Mouse (Mus musculus): ENCODE results near the gene Ube2cbp. TPM values are rescaled to one million over a fixed set of nuclear protein-coding genes. Genes with fewer than 3 reads are reported as not detected.

Ube2cbp gene
- polyA plus RNA-seq, 1 experiment, result 7.7 TPM

DNA sequence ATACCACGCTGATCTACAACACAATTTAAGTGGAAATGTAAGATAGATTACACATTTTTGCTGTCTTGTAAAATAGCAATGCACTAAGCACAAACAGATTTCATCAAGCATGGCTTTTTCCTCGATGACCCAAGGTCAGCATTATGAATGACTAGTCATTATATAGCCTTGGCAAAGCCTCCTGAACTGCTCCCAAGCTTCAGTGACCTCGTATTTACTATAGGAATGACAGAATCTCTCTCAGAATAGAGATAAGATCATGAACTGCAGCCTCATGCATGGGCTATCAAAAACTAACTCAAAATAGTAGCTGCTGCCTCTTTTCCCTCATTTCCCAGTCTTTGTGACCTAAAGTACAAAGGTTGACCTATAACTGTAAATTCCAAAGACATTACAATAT lies 128.4 kb downstream of the Ube2cbp start:
- Histone ChIP-seq H3K36me3 (ENCODE audit: control insufficient read depth, insufficient read depth) (no peaks in the 10 kb centered on the region), H3K4me3 (ENCODE audit: insufficient read depth, poor library complexity, severe bottlenecking) (no peak overlapping the region), H3K27me3 (ENCODE audit: control insufficient read depth, insufficient read depth, insufficient read length) (no peaks in the 10 kb centered on the region), H3K79me2 (ENCODE audit: control insufficient read depth, insufficient read depth) (no peaks in the 10 kb centered on the region), H3K79me3 (ENCODE audit: low read depth) (no peaks in the 10 kb centered on the region), H3ac (ENCODE audit: control insufficient read depth, insufficient read length, low read depth) (no peak overlapping the region)
- no peak for TF ChIP-seq CEBPB (IDR thresholded peaks at IDR 0.05; ENCODE audit: low read depth)
- no peak for TF ChIP-seq MYOD1 (IDR thresholded peaks at IDR 0.05; ENCODE audit: control insufficient read depth, insufficient read length, low read depth)
- TF ChIP-seq MAX (IDR thresholded peaks at IDR 0.05), result no peak
- TF ChIP-seq MYOG (IDR thresholded peaks at IDR 0.05; ENCODE audit: control insufficient read depth, extremely low read depth, insufficient read length), result no peak
- no peak for TF ChIP-seq USF1 (IDR thresholded peaks at IDR 0.05; ENCODE audit: low read depth)
- TF ChIP-seq FOSL1 (IDR thresholded peaks at IDR 0.05; ENCODE audit: insufficient read depth, low read length, poor library complexity, severe bottlenecking), result no peak
- no peak for TF ChIP-seq CTCF (IDR thresholded peaks at IDR 0.05; ENCODE audit: control insufficient read depth, insufficient read depth, insufficient read length)

DNA sequence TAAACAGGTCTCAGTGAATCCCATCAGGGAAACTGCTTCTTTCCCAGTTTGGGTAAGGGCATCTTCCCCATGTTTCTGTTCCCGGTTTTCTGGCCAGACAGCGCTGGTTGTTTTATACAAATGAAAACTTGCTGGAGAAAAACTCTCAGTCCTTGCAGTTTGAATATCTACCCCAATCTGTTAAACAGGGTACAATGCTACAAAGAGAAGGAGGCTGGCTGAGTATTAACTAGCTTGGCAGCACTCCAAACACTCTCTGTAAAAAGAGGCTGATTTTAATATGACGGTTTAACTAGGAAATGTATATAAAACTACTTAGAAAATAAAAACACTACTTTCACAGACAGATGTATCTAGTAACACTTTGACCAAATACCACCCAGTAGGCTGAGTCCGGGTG lies 129.2 kb downstream of the Ube2cbp start:
- no peaks in the 10 kb centered on the region for H3K79me3 ChIP-seq (ENCODE audit: low read depth)
- TF ChIP-seq FOSL1 (IDR thresholded peaks at IDR 0.05; ENCODE audit: insufficient read depth, low read length, poor library complexity, severe bottlenecking) (no peak), USF1 (IDR thresholded peaks at IDR 0.05; ENCODE audit: low read depth) (no peak), MYOG (IDR thresholded peaks at IDR 0.05; ENCODE audit: control insufficient read depth, extremely low read depth, insufficient read length) (no peak), MYOD1 (IDR thresholded peaks at IDR 0.05; ENCODE audit: control insufficient read depth, insufficient read length, low read depth) (no peak), CTCF (IDR thresholded peaks at IDR 0.05; ENCODE audit: control insufficient read depth, insufficient read depth, insufficient read length) (no peak), MAX (IDR thresholded peaks at IDR 0.05) (no peak), CEBPB (IDR thresholded peaks at IDR 0.05; ENCODE audit: low read depth) (no peak)
- H3K79me2 ChIP-seq (ENCODE audit: control insufficient read depth, insufficient read depth), result no peaks in the 10 kb centered on the region
- no peak overlapping the region for H3K4me3 ChIP-seq (ENCODE audit: insufficient read depth, poor library complexity, severe bottlenecking)
- H3K27me3 ChIP-seq (ENCODE audit: control insufficient read depth, insufficient read depth, insufficient read length), result no peaks in the 10 kb centered on the region
- H3K36me3 ChIP-seq (ENCODE audit: control insufficient read depth, insufficient read depth), result no peaks in the 10 kb centered on the region
- no peak overlapping the region for H3ac ChIP-seq (ENCODE audit: control insufficient read depth, insufficient read length, low read depth)

DNA sequence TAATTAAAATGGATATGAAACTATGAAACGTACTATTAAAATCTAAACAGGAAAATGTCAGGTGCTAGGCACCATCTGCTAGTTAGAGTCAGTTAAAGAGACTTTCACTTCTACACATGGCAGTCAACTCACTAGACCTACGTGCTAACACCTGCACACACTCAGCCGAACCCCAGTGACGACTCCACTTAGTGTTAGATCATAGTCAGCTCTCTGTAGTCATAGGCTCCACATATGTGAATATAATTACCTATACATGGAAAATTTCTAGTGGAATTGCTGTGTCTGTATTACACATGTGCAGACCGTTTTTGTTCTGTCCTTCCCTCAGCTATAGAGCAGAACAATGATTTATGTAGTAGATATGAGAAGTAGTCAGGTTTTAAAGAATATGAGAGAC lies 130.4 kb downstream of the Ube2cbp start:
- H3K4me3 ChIP-seq (ENCODE audit: insufficient read depth, poor library complexity, severe bottlenecking), result no peak overlapping the region
- TF ChIP-seq MYOG (IDR thresholded peaks at IDR 0.05; ENCODE audit: control insufficient read depth, extremely low read depth, insufficient read length) (no peak), FOSL1 (IDR thresholded peaks at IDR 0.05; ENCODE audit: insufficient read depth, low read length, poor library complexity, severe bottlenecking) (no peak), MAX (IDR thresholded peaks at IDR 0.05) (no peak), USF1 (IDR thresholded peaks at IDR 0.05; ENCODE audit: low read depth) (no peak)
- H3K79me2 ChIP-seq (ENCODE audit: control insufficient read depth, insufficient read depth), result no peaks in the 10 kb centered on the region
- no peaks in the 10 kb centered on the region for H3K27me3 ChIP-seq (ENCODE audit: control insufficient read depth, insufficient read depth, insufficient read length)
- H3K79me3 ChIP-seq (ENCODE audit: low read depth), result no peaks in the 10 kb centered on the region
- no peak overlapping the region for H3ac ChIP-seq (ENCODE audit: control insufficient read depth, insufficient read length, low read depth)
- H3K36me3 ChIP-seq (ENCODE audit: control insufficient read depth, insufficient read depth), result no peaks in the 10 kb centered on the region

DNA sequence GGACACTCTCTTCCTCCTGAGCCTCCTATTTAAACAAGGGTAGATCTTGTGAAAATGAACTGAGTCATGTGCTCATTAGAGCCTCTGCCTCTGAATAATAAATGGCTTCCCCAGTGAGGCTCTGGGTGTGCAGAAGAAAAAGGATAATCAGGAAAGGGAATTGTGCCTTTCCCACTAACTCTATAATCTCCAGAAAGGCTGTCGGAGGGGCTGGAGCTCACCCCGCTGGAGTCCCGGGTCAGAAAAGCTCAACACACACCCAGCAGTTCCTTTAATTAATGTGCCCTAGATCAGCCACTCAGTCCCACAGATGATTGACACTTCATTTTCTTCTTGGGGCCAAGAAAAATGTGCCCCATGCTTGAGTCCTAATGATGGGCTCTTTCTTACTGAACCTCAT lies 134.2 kb downstream of the Ube2cbp start:
- Histone ChIP-seq H3ac (ENCODE audit: control insufficient read depth, insufficient read length, low read depth) (no peak overlapping the region), H3K4me3 (ENCODE audit: insufficient read depth, poor library complexity, severe bottlenecking) (no peak overlapping the region), H3K27me3 (ENCODE audit: control insufficient read depth, insufficient read depth, insufficient read length) (no peaks in the 10 kb centered on the region), H3K79me2 (ENCODE audit: control insufficient read depth, insufficient read depth) (no peaks in the 10 kb centered on the region), H3K79me3 (ENCODE audit: low read depth) (no peaks in the 10 kb centered on the region), H3K36me3 (ENCODE audit: control insufficient read depth, insufficient read depth) (no peaks in the 10 kb centered on the region)
- no peak for TF ChIP-seq FOSL1 (IDR thresholded peaks at IDR 0.05; ENCODE audit: insufficient read depth, low read length, poor library complexity, severe bottlenecking)
- no peak for TF ChIP-seq USF1 (IDR thresholded peaks at IDR 0.05; ENCODE audit: low read depth)
- no peak for TF ChIP-seq MYOD1 (IDR thresholded peaks at IDR 0.05; ENCODE audit: control insufficient read depth, insufficient read length, low read depth)
- TF ChIP-seq CEBPB (IDR thresholded peaks at IDR 0.05; ENCODE audit: low read depth), result no peak
- no peak for TF ChIP-seq CTCF (IDR thresholded peaks at IDR 0.05; ENCODE audit: control insufficient read depth, insufficient read depth, insufficient read length)
- no peak for TF ChIP-seq MYOG (IDR thresholded peaks at IDR 0.05; ENCODE audit: control insufficient read depth, extremely low read depth, insufficient read length)
- no peak for TF ChIP-seq MAX (IDR thresholded peaks at IDR 0.05)

DNA sequence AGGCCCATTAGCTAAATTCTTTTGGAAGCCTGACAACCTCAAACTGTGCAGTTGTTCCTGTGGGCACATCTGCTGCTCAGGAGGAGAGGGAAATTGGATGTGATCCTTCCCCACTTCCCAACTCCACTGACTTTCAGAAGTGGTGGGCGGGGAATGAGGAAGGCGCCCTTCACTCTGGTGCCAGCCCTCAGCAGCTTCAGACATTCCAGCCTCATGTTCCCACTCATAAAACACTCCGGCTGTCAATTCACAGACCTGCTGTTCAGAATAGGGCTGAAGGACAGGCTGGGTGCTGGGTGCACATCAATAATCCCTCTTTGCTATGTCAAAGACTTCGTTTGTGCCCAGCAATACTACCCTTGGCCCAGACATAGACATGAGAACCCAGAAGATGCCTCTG lies 136.5 kb downstream of the Ube2cbp start:
- no peak for TF ChIP-seq MYOD1 (IDR thresholded peaks at IDR 0.05; ENCODE audit: control insufficient read depth, insufficient read length, low read depth)
- no peaks in the 10 kb centered on the region for H3K79me2 ChIP-seq (ENCODE audit: control insufficient read depth, insufficient read depth)
- H3K36me3 ChIP-seq (ENCODE audit: control insufficient read depth, insufficient read depth), result no peaks in the 10 kb centered on the region

DNA sequence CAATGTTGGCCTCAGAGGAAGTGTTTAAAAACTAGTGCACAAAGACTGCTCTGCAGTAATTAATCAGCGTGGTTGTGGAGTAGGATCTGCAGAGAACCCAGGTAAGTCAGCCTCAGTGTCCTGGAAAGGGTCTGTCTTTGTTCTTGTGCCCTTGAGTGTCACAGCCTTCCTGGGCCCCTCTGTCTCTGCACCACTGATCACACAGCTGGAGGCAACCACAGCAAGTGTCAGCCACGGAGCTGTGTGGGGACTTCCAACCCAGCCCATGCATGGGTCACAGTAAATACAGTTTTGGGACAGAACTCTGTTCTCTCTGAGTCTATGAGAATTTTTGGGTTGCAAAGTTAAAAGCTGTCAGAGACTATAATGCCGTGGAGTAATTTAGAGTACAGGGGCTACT lies 137.4 kb downstream of the Ube2cbp start:
- no peak overlapping the region for H3K4me3 ChIP-seq (ENCODE audit: insufficient read depth, poor library complexity, severe bottlenecking)
- H3ac ChIP-seq (ENCODE audit: control insufficient read depth, insufficient read length, low read depth), result no peak overlapping the region
- no peaks in the 10 kb centered on the region for H3K79me2 ChIP-seq (ENCODE audit: control insufficient read depth, insufficient read depth)
- no peaks in the 10 kb centered on the region for H3K27me3 ChIP-seq (ENCODE audit: control insufficient read depth, insufficient read depth, insufficient read length)
- no peak for TF ChIP-seq CTCF (IDR thresholded peaks at IDR 0.05; ENCODE audit: control insufficient read depth, insufficient read depth, insufficient read length)
- no peak for TF ChIP-seq FOSL1 (IDR thresholded peaks at IDR 0.05; ENCODE audit: insufficient read depth, low read length, poor library complexity, severe bottlenecking)
- TF ChIP-seq CEBPB (IDR thresholded peaks at IDR 0.05; ENCODE audit: low read depth), result no peak
- TF ChIP-seq MYOD1 (IDR thresholded peaks at IDR 0.05; ENCODE audit: control insufficient read depth, insufficient read length, low read depth), result no peak
- TF ChIP-seq USF1 (IDR thresholded peaks at IDR 0.05; ENCODE audit: low read depth), result no peak
- no peak for TF ChIP-seq MYOG (IDR thresholded peaks at IDR 0.05; ENCODE audit: control insufficient read depth, extremely low read depth, insufficient read length)
- TF ChIP-seq MAX (IDR thresholded peaks at IDR 0.05), result no peak
- H3K79me3 ChIP-seq (ENCODE audit: low read depth), result no peaks in the 10 kb centered on the region
- no peaks in the 10 kb centered on the region for H3K36me3 ChIP-seq (ENCODE audit: control insufficient read depth, insufficient read depth)

More for the DNA sequence above, 136.5 kb downstream of the Ube2cbp start:
- H3K27me3 ChIP-seq (ENCODE audit: control insufficient read depth, insufficient read depth, insufficient read length), result no peaks in the 10 kb centered on the region
- no peak overlapping the region for H3ac ChIP-seq (ENCODE audit: control insufficient read depth, insufficient read length, low read depth)
- H3K79me3 ChIP-seq (ENCODE audit: low read depth), result no peaks in the 10 kb centered on the region
- H3K4me3 ChIP-seq (ENCODE audit: insufficient read depth, poor library complexity, severe bottlenecking), result no peak overlapping the region
